In the genomic region with DNA sequence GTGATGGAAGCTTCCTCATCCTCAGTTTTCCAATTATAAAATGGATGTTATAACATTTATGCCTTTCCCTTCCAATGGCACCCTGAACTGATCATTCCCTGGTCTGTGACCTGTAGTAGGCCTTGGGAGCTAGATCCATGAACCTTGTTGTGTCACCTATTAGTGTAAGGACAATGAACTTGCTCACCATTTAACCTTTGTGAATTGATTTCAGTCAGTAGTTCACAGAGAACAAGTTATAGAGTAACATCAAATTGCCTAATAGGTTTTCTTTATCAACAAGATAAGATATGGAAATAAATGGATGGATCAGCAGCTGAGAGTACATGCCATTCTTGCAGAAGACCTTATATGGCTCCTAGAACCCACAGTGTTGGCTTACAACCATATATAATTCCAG, we compare ENCODE assay signal across 45 mouse cellular contexts. TPM values are rescaled to one million over a fixed set of nuclear protein-coding genes. Genes with fewer than 3 reads are reported as not detected.
"Had no signal": no experiment of that assay in that cellular context is flagged by ENCODE, and none has a peak within 500 bp of the region (broad histone marks: within the 10 kb centered on the region; RNA-seq: fewer than 3 reads in every experiment).

No protein-coding gene starts in this region.

- H3K36me3 ChIP-seq: limb, embryonic 10.5 days; limb, embryonic 12.5 days; limb, embryonic 13.5 days; limb, embryonic 15.5 days; liver, embryonic 13.5 days; lung, embryonic 15.5 days; midbrain, embryonic 10.5 days; midbrain, embryonic 12.5 days; midbrain, embryonic 13.5 days; midbrain, embryonic 15.5 days; neural tube, embryonic 12.5 days; neural tube, embryonic 13.5 days had no signal

- H3K9ac ChIP-seq: limb, embryonic 12.5 days; limb, embryonic 13.5 days; limb, embryonic 15.5 days; liver, embryonic 13.5 days; liver, embryonic 14.5 days; lung, embryonic 14.5 days; lung, embryonic 15.5 days; midbrain, embryonic 12.5 days; midbrain, embryonic 13.5 days; midbrain, embryonic 15.5 days; neural tube, embryonic 12.5 days; neural tube, embryonic 13.5 days had no signal

- H3K4me2 ChIP-seq: limb, embryonic 12.5 days; limb, embryonic 13.5 days; limb, embryonic 15.5 days; liver, embryonic 13.5 days; lung, embryonic 14.5 days; lung, embryonic 15.5 days; midbrain, embryonic 11.5 days; midbrain, embryonic 12.5 days; midbrain, embryonic 13.5 days; midbrain, embryonic 15.5 days; neural tube, embryonic 12.5 days; neural tube, embryonic 13.5 days had no signal

- H3K4me1 ChIP-seq: limb, embryonic 10.5 days; limb, embryonic 12.5 days; limb, embryonic 13.5 days; limb, embryonic 15.5 days; liver, embryonic 13.5 days; lung, embryonic 15.5 days; megakaryocyte, embryonic 14.5 days; midbrain, embryonic 10.5 days; midbrain, embryonic 12.5 days; midbrain, embryonic 13.5 days; midbrain, embryonic 15.5 days; neural tube, embryonic 12.5 days; neural tube, embryonic 13.5 days had no signal

- H3K27ac ChIP-seq: left cerebral cortex, adult 2 months; limb, embryonic 10.5 days; limb, embryonic 12.5 days; limb, embryonic 13.5 days; limb, embryonic 15.5 days; liver, embryonic 13.5 days; liver, embryonic 14.5 days; lung, embryonic 15.5 days; macrophage; midbrain, embryonic 10.5 days; midbrain, embryonic 12.5 days; midbrain, embryonic 13.5 days; midbrain, embryonic 15.5 days; neural tube, embryonic 12.5 days; neural tube, embryonic 13.5 days had no signal

- H3K4me3 ChIP-seq: left cerebral cortex, adult 2 months; limb, embryonic 10.5 days; limb, embryonic 12.5 days; limb, embryonic 13.5 days; limb, embryonic 15.5 days; liver, embryonic 13.5 days; lung, embryonic 15.5 days; megakaryocyte, embryonic 14.5 days; midbrain, embryonic 10.5 days; midbrain, embryonic 12.5 days; midbrain, embryonic 13.5 days; midbrain, embryonic 15.5 days; myocyte; neural tube, embryonic 12.5 days; neural tube, embryonic 13.5 days had no signal

- H3K9me3 ChIP-seq: lung, embryonic 15.5 days had no signal

- H3K27me3 ChIP-seq: limb, embryonic 12.5 days; limb, embryonic 13.5 days; limb, embryonic 15.5 days; liver, embryonic 13.5 days; lung, embryonic 15.5 days; megakaryocyte, embryonic 14.5 days; midbrain, embryonic 12.5 days; midbrain, embryonic 13.5 days; midbrain, embryonic 15.5 days; neural tube, embryonic 12.5 days; neural tube, embryonic 13.5 days had no signal

- ATAC-seq: lung, postnatal 0 days; midbrain, embryonic 13.5 days; midbrain, embryonic 15.5 days; midbrain, embryonic 16.5 days had no signal

- DNase-seq: layer of hippocampus, postnatal 36 days; left cerebral cortex, postnatal 4 days; liver, embryonic 13.5 days; lung, adult 18-20 months; lung, adult 2 months; lung, embryonic 14.5 days; lung, postnatal 10 days; lung, postnatal 14 days; lung, postnatal 36 days; lung, postnatal 4 days; midbrain, embryonic 14.5 days had no signal

RNA-seq across cellular contexts. Expression of gene Cyp3a16, which starts 38.5 kb away (rescaled TPM):
- total RNA-seq: layer of hippocampus, postnatal 36 days; left cerebral cortex, adult 18-20 months; left cerebral cortex, adult 2 months; left cerebral cortex, adult 8-10 months; left cerebral cortex, postnatal 10 days; left cerebral cortex, postnatal 14 days; left cerebral cortex, postnatal 25 days; left cerebral cortex, postnatal 36 days; left cerebral cortex, postnatal 4 days; megakaryocyte progenitor cell, adult 5-6 weeks; megakaryocyte, adult 5-6 weeks; megakaryocyte-erythroid progenitor cell, adult 5-6 weeks; midbrain, postnatal 0 days; monocyte, adult 5-6 weeks had no signal
- polyA plus RNA-seq: limb, embryonic 10.5 days; limb, embryonic 11.5 days; limb, embryonic 12.5 days; limb, embryonic 13.5 days; limb, embryonic 14.5 days; limb, embryonic 15.5 days; lung, adult 2 months; lung, embryonic 14.5 days; lung, embryonic 15.5 days; lung, embryonic 16.5 days; lung, postnatal 0 days; macrophage; midbrain, embryonic 10.5 days; midbrain, embryonic 11.5 days; midbrain, embryonic 12.5 days; midbrain, embryonic 13.5 days; midbrain, embryonic 14.5 days; midbrain, embryonic 15.5 days; midbrain, embryonic 16.5 days; midbrain, postnatal 0 days; myocyte; neural tube, embryonic 11.5 days; neural tube, embryonic 12.5 days; neural tube, embryonic 13.5 days had no signal
